Mouse (Mus musculus) cerebellum, adult 8-10 months (tissue): ENCODE results near the gene Hsf5.

Experiments
- DNase-seq: peaks from one replicate; pipeline ENCODE4 v3.0.0; 2022

The Hsf5 gene

DNA sequence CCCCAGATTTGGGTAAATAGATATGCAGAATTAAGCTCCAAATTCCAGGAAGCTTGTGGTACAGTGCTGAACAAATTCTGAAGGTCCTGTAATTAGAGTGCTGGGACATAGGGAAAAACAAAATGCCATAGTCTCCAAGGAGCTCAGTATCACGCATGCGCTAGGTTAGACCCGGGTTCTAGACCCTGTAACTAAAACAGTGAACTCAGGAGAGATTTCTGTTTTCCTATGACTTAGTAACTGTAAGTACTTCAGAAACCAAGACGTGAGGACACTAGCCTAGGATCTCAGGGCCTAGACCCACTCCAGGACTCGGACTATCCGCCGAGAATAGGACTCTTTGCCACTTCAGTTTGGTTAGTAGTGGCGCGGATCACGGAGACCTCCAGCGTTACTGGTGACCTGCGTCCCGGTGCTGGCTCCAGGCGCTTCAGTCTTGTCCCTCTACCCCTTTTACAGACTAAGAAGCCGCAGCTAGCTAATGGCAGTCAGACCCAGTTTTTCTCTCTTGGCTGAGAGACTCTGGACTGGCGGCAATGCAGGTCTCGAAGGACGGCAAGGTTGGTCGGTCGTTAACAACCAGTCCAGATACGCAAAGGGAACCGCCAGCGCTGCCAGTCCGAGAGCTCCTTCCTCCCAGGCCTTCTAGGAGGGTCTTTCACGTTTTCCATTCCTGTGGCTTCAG is 26.0 kb upstream of the Hsf5 start:
- no peak for DNase-seq

DNA sequence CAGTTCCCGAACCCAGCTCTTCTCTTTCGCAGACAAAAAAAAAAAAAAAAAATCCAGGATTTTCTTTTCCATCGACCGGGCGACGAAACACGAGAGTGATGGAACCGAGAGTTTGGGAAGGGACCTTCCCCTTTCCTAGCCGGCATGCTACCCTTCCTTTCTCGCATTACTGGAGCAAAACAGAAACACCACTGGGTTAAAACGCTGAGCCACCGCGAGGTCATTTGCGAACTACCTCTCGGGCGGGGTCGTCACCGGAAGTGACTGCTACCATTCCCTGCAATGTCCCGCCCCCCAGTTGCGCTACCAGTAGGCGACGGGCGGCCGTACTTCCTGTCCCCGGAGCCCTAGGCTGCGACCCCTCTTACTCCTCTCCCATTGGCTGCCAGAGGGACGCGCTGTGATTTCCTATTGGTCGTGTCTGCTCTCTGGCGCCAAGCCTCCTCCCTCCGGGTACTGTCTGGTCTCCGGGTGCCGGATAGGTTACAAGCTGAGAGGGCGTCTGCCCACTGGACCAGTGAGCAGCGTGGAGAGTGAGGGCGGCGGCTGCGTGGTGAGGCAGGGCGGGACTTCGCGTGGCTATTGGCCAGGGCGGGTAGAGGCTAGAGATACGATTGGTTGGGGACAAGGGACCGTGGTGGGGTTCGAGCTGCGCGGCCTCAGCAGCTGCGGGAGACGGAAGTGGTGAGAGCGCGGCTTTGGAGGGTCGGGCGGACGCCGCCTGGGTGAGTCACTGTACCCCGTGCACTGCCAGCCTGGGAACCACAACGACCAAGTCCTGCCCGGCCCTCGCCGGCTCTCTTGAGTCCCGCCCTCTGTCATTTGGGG is 25.2 kb upstream of the Hsf5 start, which contains the start of gene Mtmr4:
Mtmr4 (plus strand) TSS at position 637 of the 828 bp plus-strand sequence.
- peak; percentile 99 for DNase-seq

DNA sequence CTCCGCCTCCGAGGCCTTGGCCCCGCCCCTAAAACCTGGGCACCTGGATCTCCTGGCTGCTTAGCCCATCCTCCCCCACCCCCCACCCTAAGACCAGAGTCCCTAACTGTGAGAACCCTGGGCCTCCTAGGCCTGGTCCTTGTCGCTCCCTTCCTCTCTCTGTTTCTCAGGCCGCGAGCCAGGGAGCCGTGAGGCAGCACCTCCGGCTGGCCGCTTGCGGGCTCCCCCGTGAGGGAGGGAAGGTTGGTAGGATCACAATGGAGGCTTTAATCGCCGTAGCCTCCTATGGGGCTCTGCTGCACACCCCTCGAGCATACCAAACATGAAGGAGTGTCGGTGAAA is 24.6 kb upstream of the Hsf5 start:
- DNase-seq: no peak

DNA sequence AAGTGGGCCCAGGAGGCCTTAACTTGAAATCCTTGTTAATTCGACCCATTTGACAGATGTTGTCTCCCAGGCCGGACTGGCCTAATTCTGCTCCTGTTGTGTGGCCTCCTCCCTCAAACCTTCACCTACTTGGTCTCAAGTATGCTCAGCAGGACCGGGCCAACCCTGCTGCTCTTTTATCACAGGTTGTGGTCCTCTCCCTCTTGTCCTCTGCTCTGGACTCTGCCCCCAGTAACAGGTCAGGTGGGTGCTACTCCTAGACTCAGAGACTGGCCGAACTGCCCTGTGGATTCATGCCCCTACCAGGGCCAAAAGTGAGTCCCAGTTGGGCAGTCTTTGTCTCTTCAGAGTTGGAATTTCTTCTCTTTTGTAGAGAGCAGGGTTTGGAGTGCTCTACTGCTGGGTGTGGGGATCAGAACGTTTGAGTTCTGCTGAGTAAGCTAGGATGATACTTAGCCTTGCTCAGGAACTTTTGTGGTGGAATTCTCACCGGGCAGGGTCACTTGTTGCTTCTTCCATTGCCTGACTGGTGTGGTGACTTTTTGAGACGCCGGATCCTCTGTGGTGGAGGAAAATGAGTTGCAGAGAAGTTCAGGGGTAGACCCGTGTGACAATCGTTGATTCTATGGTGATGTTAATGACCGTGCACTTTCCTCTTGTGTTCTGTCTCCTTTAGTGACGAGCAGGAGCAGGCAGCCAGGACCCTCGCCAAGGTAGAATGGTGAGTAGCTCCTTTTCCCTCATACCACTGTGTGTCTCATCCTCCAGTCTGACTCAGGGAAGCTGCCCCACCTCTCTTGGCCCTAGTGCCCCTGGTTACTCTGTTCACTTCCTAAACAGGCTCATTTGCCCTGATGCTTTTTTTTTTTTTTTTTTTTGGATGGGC is 24.0 kb upstream of the Hsf5 start:
- no peak for DNase-seq

DNA sequence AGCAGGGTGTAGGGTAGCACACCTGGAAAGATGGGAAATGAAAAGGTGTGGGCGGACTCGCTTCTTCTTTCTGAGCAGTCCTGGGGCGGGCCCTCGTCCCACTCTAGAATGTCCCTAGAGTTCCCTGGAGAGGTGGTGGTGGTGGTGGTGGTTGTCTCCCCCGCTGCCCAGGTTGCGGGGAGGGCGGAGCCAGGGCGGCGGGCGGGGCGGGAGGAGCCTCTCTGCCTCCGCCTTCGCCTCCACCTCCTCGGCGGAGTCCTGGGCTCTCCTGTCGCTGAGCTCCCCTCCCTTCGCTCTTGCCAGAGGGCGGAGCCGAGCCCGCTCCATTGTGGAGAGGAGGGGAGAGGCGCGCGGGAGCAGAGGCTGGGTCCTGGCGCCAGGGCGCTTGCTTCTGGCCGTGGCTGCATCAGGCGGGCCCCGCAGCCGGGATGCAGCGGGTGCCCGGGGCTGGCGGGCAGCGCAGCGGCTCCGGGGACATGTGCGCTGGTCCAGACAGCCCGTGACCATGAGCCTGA is 21.6 kb upstream of the Hsf5 start:
- peak; percentile 85 for DNase-seq

DNA sequence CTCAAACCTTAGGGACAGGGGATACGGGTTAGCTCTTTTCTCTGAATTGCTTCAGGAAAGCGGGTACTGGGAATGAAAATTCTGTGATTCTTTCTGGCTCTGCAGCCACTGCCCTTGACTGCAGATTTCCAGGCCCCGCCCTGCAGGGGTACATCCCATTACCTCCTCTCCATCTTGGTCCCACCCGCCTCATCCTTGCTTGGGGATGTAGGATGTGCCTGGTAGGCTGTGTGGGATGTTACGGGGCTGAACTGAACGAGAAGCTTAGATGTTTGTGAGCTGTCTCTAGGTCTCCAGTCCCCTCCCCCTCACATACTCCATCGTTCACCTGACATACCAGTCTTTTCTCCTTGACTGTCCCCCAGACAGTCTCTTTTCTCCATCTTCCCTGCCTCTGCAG is 21.0 kb upstream of the Hsf5 start:
- DNase-seq: no peak

DNA sequence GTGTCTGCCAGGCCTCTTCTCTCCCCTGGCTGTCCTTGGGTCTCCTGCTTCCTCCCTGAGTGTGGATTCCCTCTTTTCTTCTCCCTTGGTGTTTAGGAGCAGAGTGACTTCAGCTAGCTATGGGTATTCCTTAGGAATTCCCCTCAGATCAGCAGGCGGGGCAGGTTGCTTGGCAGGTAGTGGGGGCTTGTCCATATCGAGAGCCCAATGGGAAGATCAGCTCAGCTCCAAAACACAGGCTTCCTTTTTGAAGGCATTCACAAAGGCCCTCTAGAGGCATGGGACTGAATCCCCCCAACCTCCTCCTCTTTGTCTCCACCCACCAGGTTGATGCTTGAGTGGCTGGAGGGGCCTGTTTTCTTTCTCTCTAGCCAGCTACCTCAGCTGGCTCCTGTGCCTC is 20.5 kb upstream of the Hsf5 start:
- no peak for DNase-seq

DNA sequence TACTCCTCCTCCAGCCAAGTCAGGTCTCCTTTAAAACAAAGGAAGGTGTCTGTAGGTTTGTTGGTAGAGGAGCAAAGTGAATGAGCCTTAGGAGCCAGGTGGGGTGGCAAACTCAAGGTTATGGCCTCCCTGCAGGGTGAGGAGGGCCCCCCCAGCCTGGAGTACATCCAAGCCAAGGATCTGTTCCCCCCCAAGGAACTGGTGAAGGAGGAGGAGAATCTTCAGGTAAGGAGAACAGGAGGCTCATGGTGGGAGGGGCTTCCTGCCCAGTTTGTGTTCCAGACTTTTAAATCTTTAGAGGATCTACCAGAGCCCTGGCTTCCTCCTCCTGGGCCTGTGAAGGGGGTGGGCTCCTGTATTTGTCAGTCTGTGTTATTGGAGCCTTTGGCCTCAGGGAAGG is 19.9 kb upstream of the Hsf5 start:
- DNase-seq: no peak

DNA sequence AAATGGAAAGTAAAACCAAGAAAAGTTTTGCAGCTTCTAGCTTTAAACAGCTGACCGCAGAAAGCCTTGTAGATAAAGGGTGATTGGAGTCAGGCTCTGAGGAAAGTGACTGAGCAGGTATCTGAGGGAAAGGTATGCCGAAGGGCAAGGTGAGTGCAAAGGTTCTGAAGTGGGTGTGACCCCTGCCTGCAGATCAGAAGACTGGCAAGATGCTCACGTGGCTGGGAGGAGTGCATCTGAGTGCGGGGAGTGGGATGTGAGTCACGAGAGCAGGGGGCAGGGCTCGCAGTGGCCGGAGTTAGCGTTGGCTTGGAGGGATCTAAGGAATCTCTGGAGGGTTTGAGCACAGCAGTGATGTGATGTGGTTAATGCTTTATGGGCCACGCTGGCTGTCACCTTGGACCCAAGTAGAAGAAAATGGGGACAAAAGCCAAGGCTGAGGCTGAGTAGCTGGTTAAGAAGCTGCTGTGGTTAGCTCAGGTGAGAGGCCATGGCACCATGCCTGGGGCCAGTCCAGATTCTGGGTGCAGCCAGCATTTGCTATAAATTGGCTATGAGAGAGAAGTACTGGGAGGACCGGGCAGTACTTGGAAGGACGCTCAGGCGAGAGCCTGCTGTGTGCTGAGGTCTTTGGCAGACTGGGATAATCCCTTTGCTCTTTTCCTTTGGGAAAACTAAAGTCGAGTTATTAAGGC is 17.4 kb upstream of the Hsf5 start:
- no peak for DNase-seq

DNA sequence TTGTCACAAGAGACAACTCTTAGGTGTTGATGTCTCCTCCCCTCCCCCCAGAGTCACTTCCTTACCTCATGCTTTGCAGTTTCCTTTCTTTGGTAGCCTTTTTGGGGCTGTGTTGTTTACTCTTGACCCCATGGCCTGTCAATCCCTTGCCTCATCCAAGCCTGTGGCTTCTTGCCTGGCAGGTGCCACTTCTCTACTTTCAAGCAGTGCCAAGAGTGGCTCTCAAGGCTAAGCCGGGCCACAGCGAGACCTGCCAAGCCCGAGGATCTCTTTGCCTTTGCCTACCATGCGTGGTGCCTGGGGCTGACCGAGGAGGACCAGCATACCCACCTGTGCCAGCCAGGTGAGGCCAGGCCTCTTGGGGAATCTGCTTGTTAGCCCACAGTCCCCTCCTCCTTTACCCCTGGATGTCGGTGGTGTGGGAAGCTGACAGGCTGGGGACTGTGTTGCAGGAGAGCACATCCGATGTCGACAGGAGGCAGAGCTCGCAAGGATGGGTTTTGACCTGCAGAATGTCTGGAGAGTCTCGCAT is 16.6 kb upstream of the Hsf5 start:
- no peak for DNase-seq

DNA sequence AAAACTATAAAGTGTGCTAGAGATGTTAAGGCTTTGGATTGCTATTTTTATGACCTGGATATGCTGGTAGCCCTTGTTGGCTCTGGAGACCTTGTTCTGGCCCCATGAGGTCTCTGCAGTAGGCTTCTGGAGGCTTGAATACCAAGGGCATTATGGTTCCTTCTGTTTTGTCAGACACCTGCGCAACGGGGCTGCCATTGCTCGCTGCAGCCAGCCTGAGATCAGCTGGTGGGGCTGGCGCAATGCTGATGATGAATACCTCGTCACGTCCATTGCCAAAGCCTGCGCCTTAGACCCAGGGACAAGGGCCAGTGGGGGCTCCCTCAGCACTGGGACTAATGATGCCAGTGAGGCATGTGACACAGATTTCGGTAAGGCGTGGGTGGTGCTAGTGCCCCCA is 14.7 kb upstream of the Hsf5 start:
- no peak for DNase-seq

DNA sequence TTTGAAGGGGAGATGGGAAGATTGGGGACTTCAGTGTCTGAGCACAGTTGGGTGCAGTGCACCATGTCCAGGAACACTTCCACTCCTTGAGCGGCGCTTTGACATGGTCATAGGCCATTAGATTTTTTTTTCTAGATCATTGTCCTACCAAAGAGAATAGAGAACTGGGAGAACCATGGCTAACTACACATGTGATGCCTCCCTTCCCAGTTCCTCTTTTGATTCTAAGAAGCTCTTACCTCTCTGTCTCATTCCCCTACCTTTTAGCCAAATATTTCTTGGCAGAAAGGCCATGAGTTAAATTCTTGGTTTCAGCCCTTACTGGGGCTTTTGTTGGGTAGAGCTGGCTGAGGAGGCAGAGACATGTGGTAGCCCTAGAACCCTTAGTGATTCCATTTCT is 13.4 kb upstream of the Hsf5 start:
- no peak for DNase-seq

DNA sequence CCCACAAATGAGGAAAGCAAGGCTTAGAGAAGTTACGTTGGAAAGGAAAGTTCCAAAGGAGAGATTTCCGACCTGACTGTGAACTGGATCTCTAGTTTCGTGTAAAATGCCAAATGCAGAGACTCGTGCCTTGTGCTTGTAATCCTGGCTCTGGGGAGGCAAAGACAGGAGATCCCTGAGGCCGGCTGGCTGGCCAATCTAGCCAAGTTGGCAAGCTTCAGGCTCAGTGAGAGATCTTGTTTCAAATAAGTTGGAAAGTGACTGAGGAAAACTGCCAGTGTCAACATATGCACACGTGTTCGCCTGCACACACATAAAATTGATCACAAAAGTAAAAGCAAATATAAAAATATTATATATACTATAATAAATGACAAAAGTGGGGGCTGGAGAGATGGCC is 7.7 kb upstream of the Hsf5 start:
- DNase-seq: no peak

DNA sequence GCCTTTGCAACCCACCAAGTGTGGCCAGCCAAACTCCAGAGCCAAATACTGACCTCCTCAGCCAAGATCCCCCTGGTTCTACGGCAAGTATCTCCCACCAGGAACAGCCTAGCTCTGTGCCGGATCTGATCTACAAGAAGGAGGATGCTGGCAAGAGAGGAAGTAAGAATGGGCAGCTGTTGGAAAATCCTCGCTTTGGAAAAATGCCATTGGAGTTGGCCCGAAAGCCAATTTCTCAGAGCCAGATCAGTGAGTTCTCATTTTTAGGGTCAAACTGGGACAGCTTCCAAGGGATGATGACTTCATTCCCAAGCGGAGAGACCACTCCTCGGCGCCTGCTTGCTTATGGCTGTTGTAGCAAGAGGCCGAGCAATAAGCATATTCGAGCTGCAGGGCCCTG is 5.4 kb upstream of the Hsf5 start:
- no peak for DNase-seq

DNA sequence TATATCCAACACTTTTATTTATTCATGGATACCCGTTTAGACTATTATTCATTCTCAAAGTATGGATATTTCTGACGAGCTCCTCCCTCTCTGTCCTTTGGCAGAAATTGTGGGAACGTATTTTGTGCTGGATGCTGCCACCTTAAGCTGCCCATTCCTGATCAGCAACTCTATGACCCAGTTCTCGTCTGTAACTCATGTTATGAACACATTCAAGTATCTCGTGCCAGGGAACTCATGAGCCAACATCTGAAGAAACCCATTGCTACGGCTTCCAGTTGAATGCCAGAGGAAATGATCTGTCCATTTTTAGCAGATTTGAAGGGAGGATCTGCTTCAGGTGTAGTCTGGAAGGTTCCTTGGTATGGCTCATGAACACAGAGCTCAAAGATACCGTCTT is 3.0 kb upstream of the Hsf5 start:
- DNase-seq: no peak

DNA sequence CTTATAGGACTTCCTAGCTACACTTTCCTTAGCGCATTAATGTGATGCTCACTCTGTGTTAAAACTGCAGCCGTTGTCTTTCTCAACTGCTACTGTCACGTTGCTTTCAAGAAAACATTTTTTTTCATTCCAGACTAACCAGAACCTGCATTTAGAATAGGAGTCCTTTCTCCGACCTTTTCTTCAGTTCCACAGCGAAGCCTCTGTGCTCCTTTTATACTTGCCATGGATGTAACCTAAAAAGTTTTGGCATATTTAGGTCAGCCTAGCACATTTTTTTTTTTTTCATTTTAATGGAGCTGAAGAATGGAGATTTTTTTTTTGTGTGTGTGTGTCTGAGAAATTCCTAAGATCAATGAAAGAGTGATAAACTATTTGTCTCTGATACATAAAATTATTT is 1.4 kb upstream of the Hsf5 start:
- no peak for DNase-seq

DNA sequence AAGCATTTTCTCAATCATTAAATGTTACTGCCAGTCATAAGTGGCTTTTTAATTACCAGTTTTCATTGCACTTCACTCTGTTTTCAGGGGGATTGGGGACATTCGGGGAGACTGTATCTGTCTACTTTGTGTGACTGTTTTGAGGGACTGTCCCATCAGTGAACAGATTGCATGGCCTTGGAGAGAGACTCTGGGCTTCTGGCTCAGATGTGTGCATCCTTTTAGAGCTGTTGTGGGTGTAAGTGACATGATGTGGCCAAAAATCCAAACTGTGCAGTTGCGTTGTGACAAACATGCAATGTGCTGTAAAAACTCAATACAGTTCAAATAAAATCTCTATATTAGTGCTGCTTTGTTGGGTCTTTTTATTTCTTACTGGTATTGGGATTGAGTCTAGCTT is 1.0 kb upstream of the Hsf5 start:
- DNase-seq: no peak

DNA sequence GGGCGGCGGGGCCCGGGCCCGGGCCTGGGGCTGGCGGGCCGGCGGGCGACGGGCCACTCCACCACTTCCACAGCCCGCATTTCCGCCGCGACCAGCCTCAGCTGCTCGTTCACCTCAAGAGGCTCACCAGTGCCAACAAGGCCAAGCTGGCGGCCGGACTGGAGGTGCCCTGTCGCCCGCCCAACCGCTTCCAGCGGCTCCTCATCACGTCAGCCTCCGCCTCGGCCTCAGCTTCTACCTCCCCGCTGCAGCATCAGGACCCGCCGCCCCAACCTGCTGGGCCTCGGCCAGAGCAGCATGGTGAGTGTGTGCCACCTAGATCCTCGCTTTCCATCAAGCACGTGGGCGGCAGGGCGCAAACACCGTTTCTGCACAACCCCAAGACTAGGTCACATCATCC is 642 bp downstream of the Hsf5 start:
- no peak for DNase-seq

DNA sequence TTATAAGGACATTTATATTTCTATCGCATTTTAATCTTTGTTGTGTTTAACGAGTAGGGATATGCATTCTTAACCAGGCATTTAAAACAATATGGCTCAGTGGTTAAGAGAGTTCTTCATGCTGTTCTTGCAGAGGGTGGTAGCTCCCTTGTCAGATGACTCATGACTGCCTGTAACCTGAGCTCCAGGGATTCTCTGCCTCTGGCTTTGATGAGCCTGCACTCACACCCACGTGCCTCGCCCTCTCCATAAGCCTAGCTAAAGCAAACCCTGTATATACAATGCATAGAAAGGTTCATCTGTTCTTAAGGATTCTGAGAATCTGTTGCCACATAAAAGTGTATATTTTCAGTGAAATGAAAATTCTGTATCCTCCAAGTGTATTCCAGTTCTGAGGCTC is 6.2 kb downstream of the Hsf5 start:
- DNase-seq: no peak

DNA sequence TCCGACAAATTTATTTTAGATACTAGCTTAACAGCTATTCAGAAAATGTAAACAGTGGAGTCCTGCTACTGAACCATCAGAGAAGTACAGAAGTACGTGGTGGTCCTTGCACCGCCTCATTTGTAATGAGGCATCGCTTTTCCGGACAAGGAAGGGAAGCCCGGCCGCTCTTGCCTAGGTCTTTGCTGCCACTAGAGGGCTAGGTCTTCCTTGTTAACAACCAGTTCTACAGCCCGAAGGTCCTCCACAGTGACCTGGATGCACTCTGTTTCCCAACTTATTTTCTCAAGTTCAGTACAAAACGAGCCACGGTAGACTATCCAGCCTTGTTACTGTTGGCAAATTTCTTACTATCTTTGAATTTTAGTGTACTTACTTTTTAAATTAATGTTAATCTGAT is 12.9 kb downstream of the Hsf5 start:
- DNase-seq: no peak

DNA sequence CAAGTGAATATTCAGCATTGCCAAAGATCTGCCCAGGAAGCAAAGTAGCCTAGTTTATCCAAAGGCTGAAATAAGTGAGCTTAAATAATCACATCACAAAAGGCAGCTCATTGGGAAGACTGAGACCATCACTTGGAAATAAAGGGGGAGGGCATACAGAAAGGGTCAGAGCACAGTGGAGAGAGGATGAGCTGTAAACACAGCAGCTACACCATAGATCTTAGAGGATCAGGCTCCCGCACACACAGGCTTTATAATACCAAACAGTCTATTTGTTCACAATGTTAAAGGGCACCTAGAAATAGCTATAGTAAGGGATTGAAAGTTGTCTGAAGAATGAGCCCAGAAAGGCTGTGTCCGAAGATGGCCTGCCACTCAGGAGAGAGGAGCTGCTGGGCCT is 21.8 kb downstream of the Hsf5 start:
- peak; percentile 11 for DNase-seq

DNA sequence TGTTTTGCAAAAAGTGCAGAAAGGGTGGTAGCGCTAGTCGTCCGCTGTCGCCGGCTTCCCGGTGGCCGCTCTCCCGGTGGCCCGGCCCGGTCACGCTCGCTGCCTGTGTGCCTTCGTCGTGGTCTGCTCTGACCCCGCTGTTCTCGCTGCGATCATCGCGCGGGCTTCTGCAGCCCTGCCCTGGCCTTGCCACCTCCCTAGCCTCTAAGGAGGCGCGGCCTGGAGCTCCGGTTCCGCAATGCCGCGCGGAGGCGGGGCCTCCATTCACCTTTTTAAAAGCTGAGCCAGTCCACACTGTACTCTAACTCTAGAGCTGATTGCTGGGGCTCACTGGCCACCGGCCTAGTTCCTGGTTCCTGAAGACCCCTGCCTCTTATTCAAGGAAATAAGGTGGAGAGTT is 22.2 kb downstream of the Hsf5 start:
- peak; percentile 55 for DNase-seq

DNA sequence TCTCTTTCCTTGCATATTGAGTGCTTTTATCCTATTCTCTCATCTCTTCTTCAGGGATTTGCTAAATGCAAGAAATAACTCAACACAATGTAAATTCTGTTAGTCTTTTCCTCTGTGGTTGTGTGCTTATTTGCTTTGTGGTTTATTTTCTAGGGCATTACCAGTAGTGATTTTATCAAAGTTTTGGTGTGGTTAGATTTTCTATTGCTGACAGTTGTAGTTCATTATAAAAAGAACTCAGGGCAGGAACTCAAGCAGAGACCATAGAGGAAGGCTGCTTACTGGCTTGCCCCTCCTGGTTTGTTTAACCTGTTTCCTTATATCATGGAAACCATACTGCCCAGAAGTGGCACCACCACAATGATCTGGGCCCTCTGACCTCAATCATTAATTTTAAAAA is 25.9 kb downstream of the Hsf5 start:
- no peak for DNase-seq
